Mouse (Mus musculus): ENCODE measurements at regions not wholly inside any gene's neighbourhood (a gene's known extent, or its start where the extent isn't known, plus 50 kb on each side); places are given as distances from the start of the nearest gene placed in this dataset.
"Not testable (repeated sequence)": the region's sequence is repeated elsewhere in the genome, so short reads cannot be mapped to it uniquely, and the experiment has no call there.

- DNase-seq = no peak
Measured at GRCm38 (mm10) chr13:5408226-5408804, 453.0 kb upstream of the Klf6 start.

GRCm38 (mm10) chr13:5412052-5412451 lies 449.2 kb upstream of the Klf6 start:
- no peak for DNase-seq

DNA sequence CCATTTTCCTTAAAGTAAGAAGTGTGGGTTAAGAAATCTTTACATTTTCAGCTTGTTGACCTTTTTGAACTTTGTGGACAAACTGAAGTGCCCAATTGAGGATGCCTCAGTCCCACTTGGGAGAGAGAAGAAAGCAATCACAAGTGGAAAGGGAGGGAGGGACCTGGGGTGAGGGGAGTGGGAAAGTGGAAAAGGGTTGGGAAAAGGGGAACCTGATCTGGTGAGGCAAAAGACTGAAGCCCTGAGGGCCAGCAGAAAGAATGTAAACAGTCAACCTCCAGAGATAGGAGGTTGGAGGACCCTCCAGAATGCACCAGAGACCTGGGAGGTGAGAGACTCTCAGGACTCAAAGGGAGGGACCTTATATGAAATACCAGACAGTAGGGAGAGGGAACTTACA lies 448.3 kb upstream of the Klf6 start:
- not testable (repeated sequence) for DNase-seq

GRCm38 (mm10) chr13:5424110-5424509 lies 437.2 kb upstream of the Klf6 start:
- peak in 1 of 2 experiments; percentile 26 for DNase-seq

DNA sequence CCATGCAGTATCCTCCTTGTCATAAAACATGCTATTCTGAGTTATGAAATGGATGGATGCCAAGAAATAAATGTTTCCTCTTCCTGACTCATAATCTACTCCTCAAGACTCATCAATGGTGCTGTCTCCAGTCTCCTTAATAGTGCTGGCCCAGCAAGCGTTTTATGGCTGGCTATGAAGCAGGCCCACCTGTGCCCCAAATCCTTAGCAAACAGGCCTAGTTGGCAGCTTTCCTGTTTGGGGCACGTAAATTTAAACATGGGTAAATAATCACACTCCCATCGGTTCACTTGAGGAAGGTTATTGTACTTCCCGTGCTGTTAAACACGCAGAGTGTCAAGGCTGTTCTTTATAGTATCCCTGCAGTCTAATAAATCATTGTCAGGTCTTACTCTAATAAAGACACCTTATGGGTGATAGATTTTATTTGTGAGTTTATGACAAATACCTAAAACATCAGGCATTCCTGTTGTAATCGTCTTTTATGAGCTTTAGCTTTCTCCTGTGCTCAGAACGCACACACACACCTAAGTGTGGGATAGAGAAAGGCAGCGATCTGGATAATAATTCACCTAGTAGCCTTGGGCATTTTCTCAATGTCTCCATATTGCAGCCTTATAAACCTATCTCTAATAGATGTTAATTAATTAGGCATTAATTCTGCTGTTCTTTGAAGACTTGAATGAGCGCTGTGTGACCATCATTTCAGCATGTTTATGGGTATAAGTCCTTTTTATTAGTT lies 435.6 kb upstream of the Klf6 start:
- DNase-seq = no peak

- no peak for DNase-seq
Measured at GRCm38 (mm10) chr13:5433652-5434051, 427.6 kb upstream of the Klf6 start.

GRCm38 (mm10) chr13:5435131-5435530 lies 426.2 kb upstream of the Klf6 start:
- no peak for DNase-seq

GRCm38 (mm10) chr13:5436191-5436590 lies 425.1 kb upstream of the Klf6 start:
- DNase-seq = no peak

- no peak for DNase-seq
Measured at GRCm38 (mm10) chr13:5440454-5440853, 420.8 kb upstream of the Klf6 start.

GRCm38 (mm10) chr13:5444759-5445478 lies 416.4 kb upstream of the Klf6 start:
- DNase-seq = no peak

DNA sequence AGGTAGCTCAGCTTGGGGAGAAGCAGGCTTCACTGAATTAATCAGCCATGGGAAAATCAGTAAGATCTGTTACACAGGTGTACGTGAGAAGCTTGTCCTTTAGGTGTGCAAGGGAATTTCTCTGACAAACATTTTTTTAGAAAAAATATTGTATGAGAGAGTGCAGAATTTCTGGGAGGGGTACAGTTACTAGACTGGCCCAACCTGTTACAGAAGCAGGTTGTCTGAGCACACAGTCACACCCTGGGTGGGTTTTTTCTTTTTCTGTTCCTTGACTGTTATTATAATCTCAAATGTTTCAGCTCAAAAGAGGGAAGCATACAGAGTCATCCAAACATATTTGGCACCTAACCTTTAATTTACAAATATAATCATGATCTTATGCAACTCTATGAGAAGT lies 412.7 kb upstream of the Klf6 start:
- DNase-seq = no peak

GRCm38 (mm10) chr13:5480779-5481178 lies 380.5 kb upstream of the Klf6 start:
- no peak for DNase-seq

- no peak for DNase-seq
Measured at GRCm38 (mm10) chr13:5492266-5492665, 369.0 kb upstream of the Klf6 start.

DNA sequence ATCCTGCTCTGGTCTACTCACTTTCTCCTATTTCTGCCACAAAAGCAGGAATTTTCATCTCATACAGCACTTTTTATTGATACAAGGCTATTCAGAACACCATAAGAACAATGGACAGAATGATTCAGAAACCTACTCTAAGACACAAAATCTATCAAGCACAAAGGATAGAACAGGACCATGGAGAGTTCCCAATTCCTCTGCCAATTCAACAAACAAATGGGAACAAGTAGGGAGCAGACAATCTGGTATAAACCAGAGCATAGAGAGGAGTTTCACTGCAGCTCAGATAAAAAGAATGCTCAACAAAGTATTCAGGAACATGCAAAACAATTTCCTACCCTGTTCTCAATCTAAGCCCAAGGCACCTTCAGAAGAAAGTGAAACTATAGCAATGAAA lies 363.7 kb upstream of the Klf6 start:
- DNase-seq = no peak

- no peak for DNase-seq
Measured at GRCm38 (mm10) chr13:5511784-5512183, 349.5 kb upstream of the Klf6 start.

GRCm38 (mm10) chr13:5515552-5515951 lies 345.7 kb upstream of the Klf6 start:
- DNase-seq = no peak

DNA sequence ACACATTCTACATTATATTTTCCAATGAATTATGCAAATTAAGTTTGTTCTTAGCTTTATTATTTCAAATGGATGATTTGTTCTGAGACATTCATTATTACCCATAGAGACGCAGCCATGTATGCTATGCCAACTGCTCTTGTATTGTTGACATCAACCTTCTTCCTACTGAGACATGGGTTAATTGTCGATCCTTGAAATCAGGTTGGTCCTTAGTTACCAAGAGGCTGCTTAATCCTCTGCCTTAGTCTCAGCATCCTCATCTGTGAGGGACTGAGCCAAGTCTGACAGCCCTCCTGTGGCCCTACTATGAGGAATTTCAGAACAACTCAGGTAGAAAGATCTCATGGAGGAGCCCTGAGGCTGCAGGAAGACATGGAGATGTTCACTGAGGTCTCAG lies 345.2 kb upstream of the Klf6 start:
- DNase-seq = no peak

- no peak for DNase-seq
Measured at GRCm38 (mm10) chr13:5519181-5519580, 342.1 kb upstream of the Klf6 start.

DNA sequence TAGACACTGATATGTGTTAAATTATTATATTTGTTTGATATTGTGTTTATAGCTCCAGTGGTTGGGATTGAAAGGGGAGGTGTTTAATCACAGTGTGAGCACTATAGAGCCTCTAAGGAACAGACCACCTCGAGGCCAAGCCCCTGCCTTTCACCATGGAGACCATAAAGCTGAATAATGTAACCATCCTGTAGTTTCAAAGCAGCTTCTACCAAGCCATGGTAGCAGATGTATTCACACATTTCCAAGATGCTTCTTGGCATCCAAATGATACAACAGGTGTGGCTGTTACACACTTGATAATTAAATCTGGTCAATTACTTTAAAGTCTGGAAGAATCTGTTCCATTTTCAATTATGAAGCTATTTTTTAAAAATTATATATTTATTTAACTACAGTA lies 341.7 kb upstream of the Klf6 start:
- no peak for DNase-seq

- DNase-seq = no peak
Measured at GRCm38 (mm10) chr13:5527400-5527799, 333.9 kb upstream of the Klf6 start.

DNA sequence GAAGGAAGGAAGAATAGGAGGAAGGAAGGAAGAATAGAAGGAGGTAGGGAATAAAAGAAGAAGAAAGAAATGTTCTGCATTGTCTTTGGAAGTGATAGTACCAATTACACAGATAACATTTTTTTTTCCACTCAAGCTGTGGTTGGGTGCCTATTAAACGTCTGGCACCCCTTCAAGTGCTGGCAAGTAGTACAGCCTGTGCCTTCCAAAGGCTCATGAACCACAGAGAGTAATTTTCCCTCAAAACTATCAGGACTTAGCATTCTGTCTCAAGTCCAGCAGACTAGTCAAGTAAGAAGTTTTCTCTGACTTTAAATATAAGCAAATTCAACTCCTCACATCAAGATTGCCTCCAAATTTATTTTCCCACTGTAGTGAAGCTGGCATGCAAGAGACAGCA lies 321.0 kb upstream of the Klf6 start:
- DNase-seq = peak in 1 of 2 experiments; percentile 14

GRCm38 (mm10) chr13:5545521-5545920 lies 315.8 kb upstream of the Klf6 start:
- no peak for DNase-seq

DNA sequence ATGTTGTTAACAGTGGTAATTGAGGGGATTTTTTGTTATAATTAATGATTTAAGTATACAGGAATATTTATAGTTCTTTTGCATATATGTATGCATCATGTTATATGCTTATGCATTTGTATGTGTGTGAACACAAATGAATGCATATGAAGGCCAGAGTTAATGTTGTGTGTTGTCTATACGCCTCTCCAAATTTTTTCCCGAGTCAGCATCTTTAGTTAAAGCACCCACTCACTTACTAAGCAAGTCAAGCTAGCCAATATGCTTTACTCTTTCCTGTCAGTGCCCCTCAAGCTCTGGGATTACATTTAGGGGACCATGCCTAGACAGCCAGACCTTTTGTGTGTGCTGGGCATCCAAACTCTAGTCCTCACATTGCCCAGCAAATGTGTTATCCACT lies 315.3 kb upstream of the Klf6 start:
- no peak for DNase-seq

DNA sequence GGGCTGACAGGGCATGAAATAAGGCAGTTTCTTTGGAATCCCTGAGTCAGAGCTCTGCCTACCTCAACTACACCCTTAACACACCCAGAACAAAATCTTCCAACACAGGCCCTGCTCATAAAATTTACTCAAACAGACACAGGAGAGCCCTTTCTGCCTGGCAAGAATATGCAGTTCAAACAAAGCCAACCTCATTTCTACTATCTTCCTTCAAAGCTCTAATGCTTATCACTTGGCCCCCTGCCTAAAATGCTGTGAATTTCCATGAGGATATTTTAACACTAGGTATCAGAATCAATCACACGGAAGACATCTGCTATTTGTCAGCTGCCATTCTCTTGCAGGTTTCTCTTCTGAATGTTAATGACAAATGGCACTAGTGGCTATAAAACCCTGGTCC lies 314.3 kb upstream of the Klf6 start:
- no peak for DNase-seq
